Mouse (Mus musculus) heart, postnatal 0 days (tissue): ENCODE data around the gene Gak.

Source experiments
- CTCF ChIP-seq: IDR thresholded peaks from 2 replicates; pipeline ENCODE4 v1.5.1; 2016; ENCODE audit warnings: antibody characterized with exemption, control low read depth, low read depth
- EP300 ChIP-seq: IDR thresholded peaks from 2 replicates; pipeline ENCODE4 v1.6.1; 2016; ENCODE audit warnings: antibody characterized with exemption, low read depth

GRCm38 (mm10) chr5:108636172-108636571 lies 6.6 kb upstream of the Gak start:
- TF ChIP-seq CTCF (no peak), EP300 (no peak)
